Mouse (Mus musculus) adrenal gland, postnatal 36 days (tissue): ENCODE results near the gene Ubfd1. TPM values are rescaled to one million over a fixed set of nuclear protein-coding genes. Genes with fewer than 3 reads are reported as not detected.
"Not testable (repeated sequence)": the region's sequence is repeated elsewhere in the genome, so short reads cannot be mapped to it uniquely, and the experiment has no call there.

ENCODE experiments used
- DNase-seq, 2 experiments: peaks; one replicate each; pipeline ENCODE4 v3.0.0; 2021; ENCODE audit warnings: mixed read lengths in 1 of 2
- total RNA-seq, 2 experiments: library from RNA; stranded (reverse); gene quantifications; 2 replicates each; pipeline ENCODE4 v1.2.3; 2021

Gene Ubfd1
- total RNA-seq, 2 experiments from 2014 or later = 49.5 to 63.8 TPM

DNA sequence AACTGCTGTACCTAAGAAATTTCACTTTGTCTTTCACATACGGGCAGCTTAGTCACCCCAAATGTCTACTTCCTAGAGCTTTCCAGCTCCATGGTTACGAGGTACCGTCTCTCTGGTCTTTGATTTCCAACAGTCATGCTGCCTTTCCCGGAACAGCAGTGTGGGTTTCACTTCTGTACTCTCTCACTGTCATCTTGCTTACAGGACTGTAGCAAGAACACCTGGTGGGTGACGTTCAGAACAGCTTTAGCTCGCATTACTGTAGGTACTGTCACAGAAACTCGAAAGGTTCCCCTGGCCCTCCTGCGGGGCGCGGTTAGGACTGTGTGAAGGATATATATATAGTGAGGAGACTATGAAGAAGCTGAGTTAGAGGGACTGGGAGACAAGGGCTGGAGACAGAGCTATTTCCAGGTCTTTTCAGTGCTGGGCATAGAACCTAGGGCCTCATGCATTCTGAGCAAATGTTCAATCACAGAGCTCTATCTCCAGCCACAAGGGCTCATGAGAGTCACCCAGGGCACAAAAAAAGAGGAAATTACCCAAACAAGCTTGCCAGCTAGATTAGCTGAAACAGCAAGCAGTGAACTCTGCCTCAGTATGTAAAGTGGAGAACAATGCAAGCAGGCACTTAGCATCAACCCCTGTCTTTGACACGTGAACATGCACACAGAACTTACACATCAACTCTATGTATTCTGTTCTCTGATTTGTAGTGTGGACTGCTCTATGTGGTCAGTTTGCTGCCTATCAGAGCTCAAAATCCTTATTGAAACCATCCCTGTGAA, 20.4 kb downstream of the Ubfd1 start:
- no peak for DNase-seq

DNA sequence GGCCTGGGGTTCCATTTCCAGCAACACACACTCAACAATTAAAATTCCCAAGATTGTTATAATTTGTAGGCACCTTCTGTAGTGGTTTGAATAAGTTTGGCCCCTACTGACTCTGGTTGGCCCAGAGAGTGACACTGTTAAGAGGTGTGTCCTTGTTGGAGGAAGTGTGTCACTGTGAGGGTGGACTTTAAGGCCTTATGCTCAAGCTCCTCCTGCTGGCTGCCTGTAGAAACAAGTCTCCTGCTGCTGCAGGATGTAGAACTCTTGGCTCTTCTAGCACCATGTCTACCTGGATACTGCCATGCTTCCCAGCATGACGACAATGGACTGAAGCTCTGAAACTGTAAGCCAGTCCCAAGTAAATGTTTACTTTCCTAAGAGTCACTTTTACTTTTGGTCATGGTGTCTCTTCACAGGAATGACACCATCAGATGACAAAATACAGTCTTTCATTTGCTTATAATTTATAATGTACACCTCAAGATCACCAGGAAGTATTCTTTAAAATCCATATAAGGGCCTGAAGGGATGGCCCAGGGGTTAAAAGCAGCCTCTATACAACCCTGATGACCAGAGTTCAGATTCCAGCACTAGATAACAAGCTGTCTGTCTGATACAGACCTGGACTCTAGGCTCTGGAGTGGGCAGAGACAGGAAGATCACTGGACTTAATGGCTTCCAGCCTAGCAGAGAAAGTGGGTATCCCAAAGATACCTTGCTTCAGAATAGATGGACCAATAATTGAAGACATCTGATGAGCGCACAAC, 27.8 kb downstream of the Ubfd1 start:
- DNase-seq = no peak

DNA sequence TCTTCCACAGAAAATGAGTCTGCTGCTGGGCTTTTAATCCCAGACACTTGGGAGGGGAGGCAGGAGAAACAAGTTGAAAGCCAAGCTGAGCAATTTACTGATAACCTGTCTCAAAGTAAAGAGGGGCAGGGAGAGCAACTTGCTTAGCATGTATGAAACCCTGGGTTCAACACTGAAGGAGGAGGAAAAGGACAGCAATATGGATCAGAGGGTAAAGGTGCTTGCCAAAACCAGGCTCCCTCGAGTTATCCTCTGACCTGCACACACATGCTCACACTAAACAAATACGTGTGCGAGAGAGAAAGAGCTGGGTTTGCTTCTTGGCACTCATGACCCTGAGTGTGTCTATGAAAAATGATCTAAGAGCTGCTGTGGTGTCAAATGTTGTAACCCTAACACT, 31.0 kb downstream of the Ubfd1 start:
- DNase-seq = no peak

DNA sequence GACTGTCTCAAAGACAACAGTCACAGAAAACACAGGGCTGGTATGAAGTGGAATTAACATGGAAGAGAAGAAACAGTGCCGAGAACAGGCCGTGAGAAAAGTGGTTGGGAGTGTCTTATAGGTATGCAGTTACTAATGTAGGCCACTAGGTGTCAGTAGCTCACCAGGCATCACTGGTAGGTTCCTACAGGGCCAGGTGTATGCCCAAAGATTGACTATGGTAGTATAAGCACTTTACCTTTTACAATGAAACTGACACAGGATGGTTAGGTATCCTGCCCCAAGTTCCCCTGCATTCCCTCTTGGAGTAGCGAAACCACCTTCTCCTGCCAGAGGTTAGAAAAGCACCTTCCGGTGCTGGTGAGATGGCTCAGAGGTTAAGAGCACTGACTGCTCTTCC, 32.2 kb downstream of the Ubfd1 start:
- peak; percentile 15 to 39 for DNase-seq

DNA sequence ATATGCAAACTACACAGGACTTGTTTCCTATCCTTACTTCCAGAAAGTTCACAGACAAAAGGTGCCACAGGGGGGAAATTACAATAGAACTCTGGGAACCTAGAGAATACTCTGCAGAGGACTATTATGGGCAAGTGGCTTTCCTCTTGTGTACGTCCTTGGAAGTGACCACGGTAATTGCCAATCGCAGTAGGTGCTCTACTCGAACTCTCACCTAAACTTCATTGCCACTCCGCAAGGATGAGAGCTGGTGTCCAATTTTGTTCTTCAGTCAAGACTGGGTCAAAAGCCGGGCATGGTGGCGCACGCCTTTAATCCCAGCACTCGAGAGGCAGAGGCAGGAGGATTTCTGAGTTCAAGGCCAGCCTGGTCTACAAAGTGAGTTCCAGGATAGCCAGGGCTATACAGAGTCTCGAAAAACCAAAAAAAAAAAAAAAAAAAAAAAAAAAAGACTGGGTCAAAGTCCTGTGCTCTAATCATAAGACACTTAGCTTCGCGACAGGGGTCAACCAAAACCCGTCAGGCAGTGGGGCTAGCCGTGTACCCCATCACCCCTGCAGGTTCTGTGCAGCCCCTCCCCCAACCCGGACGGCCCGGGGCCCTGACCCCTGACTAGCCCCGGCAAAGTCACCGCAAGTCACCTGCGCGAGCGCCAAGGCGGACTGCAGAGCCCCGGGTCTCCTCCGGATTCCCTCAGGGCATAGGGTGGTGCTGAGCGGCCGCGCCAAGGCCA, 34.2 kb downstream of the Ubfd1 start:
- not testable (repeated sequence) for DNase-seq

DNA sequence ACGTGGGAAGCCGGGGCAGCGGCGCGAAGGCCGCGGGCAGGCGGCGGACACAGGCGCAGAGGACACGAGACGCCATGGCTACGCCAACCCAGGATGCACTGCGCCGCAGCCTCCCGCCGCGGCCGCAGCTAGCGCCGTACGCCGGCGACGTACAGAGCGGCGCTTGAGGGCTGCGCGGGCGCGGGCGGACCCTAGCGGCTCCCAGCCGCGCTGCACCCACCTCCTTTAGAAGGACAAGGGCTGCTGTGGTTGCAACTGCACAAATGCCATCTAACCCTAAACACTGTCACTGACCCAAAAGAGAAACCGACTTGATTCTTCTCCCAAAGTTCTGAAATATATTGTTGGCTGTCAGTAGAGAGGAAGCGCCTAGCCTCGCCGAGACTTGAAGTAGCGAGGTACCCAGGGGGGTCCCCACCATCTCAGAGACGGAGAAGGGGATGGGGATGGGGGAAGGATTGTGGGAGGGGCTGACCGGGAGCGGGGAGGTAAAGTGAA, 34.8 kb downstream of the Ubfd1 start, which contains the start of gene Ndufab1:
Gene Ndufab1 (minus strand): TSS at position 140 of the 498 bp plus-strand sequence.
- DNase-seq = peak; percentile 91 to 94

DNA sequence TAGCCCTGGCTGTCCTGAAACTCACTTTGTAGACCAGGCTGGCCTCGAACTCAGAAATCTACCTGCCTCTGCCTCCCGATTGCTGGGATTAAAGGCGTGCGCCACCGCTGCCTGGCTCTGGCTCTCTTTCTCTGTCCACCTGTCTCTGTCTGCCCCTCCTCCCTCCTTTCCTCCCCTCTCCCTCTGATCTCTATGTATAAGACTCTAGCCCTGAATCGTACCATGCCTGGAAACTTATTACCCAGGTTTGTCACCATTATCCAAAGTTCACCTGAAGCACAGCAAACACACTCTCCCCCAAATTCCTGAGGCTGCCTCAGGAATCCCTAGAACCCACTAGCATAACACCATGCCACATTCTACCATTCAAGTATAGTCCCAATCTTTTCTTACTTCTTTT, 41.2 kb downstream of the Ubfd1 start:
- DNase-seq = no peak

DNA sequence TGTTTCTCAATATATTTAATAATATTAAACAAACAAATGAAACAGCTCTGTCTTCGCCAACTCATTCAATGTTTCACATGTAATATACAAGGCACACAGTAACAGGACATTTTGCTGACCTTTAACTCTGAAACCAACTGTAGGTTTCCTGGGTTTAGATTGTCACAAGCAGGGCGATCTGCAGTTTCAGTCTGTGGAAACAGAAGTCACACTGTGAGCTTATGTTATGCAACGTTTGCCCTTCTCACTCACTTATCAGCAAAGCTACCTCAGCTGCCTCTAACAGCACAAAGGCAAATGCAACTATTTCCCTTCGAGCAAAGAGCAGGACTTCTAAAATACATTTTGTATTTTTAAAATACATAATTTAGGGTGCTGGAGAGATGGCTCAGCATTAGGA, 56.5 kb downstream of the Ubfd1 start:
- no peak for DNase-seq

DNA sequence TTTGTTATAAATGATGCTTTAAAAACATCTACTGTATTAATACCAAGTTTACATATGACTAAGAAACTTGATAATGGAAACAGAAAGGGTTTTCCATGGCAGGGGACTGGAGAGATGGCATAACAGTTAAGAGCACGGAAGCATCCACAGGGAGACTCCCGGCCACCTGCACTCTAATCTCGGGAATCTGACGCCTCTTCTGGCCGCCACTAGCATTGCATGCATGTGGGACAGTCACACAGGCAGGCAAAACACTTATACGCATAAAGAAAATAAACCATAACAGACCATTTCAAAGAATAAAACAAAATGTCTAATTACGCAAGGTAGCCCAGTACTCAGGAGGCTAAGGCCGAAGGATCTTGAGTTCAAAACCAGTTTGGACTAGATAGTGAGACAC, 58.7 kb downstream of the Ubfd1 start:
- no peak for DNase-seq

DNA sequence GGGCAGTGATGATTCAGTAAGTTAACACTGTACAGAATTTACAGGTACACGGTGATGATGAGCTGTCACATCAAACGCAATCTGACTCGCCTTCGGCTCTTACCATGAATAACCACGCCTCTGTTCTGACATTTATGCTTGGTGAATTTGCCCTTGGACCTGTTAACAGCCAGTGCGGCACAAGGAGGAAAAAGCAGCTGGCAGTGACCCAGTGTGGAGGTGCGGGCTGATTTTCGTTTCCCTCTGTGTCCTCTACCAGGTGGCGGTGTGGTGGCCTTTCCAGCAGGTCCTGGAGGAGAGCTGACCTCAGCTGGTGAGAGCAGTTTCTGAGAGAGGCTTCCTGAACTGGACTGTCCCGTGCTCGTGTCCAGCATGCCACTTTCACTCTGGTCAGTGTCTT, 60.0 kb downstream of the Ubfd1 start:
- peak in 1 of 2 experiments; percentile 12 for DNase-seq

Other genes starting within 250 kb of the Ubfd1 start
- gene Scnn1b, start 202.1 kb upstream of the Ubfd1 start, total RNA-seq = under 1 TPM in 1 of 2 experiments, not detected in 1; 0.23 TPM
- gene Cog7, start 85.5 kb upstream of the Ubfd1 start, total RNA-seq = 10 to 100 TPM; 27.0 to 31.6 TPM
- 10 to 100 TPM; 16.9 to 17.3 TPM for gene Gga2, start 46.0 kb upstream of the Ubfd1 start, total RNA-seq
- 10 to 100 TPM; 19.0 to 25.5 TPM for gene Ears2, start 88 bp downstream of the Ubfd1 start, total RNA-seq
- 100 to 1,000 TPM; 502 to 538 TPM for gene Ndufab1, start 34.7 kb downstream of the Ubfd1 start, total RNA-seq
- gene Palb2, start 65.8 kb downstream of the Ubfd1 start, total RNA-seq = 1 to 10 TPM; 1.6 to 1.9 TPM
- gene Dctn5, start 65.9 kb downstream of the Ubfd1 start, total RNA-seq = 10 to 100 TPM; 60.6 to 66.2 TPM
- gene Plk1, start 92.3 kb downstream of the Ubfd1 start, total RNA-seq = 1 to 10 TPM; 4.0 to 4.3 TPM
- gene Ern2, start 119.0 kb downstream of the Ubfd1 start, total RNA-seq = under 1 TPM; 0.13 to 0.16 TPM
- 1 to 10 TPM; 1.4 to 2.2 TPM for gene Chp2, start 152.3 kb downstream of the Ubfd1 start, total RNA-seq
- gene Prkcb, start 221.6 kb downstream of the Ubfd1 start, total RNA-seq = 10 to 100 TPM; 10.5 to 15.5 TPM